Mouse (Mus musculus): Measurements from ENCODE around the gene Hgd. TPM values are rescaled to one million over a fixed set of nuclear protein-coding genes. Genes with fewer than 3 reads are reported as not detected.

The Hgd gene
- not detected in 4 replicates for total RNA-seq (2023; ENCODE audit: inconsistent age)

DNA sequence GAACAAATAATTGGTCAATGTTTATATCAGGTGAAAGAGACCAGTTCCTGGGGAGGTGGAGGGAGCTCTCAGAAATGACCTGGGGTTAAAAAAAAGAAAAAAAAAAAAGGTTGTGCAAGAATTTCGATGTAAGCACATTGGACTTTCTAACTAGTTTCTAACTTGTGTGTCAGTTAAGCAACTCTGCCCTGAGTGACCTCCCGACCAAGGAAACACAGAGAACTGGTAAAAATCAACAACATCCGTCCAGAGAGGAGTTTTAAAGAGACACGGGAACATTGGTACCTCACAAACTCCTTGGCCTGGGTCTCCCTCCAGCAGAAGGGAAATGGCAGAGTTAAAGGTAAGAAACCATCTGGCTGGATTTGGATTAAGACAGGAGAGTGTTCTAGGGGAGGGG is at the start of gene Hgd:
Gene Hgd (plus strand): TSS at position 160 of the 400 bp plus-strand sequence.

GRCm38 (mm10) chr16:37539611-37540580 is 40.1 kb upstream of the Hgd start, which contains the start of the genes Gtf2e1 and Rabl3:
Gtf2e1 (minus strand) TSS chr16:37539789.
Rabl3 (plus strand) TSS chr16:37539885.

DNA sequence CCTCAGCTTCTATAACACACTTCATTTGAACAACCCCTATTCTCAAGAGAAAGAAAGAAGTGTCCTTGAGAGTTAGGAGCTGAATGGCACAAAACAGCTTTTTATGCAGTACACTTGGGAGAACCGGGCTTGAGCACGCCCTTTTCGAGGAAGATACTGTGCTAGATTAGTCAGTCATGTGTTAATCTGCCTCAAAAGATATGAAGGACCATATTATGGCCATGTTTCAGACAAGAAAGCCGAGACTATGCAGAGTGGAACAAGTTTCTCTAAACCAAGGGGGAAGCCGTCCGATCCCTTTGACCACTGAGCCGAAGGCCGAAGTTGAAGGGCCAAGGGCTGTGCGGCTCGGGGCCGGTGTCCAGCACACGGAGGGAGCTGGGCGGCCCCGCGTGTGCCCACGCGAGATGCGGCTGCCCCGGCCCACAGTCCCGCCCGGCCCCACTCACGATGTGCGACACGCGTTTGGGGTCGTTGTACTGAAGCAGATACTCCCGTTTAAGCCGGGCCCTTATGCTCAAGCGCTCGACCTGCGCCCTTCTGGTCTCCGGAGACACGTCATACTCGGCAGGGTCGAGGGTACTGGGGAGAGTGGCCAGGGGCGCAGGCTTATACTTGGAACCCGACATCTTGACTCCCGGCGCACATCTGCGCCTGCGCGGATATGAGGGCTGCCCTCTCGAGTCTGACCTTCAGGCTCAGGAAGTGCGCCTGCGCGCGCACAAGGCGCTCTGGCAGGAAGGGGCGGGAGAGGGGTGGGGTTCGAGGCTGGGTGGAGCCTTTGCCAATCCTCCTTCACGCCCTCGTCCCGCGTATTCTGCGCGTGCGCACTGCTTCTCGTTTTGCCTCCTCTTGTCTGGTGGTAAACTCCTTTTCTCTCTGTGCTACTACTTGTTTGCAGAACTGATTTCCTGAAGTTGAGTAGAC is 74.0 kb downstream of the Hgd start, which contains the start of gene Ndufb4:
Gene Ndufb4 (minus strand): TSS at position 723 of the 927 bp plus-strand sequence.

Other genes starting within 250 kb of the Hgd start
- not detected in 4 replicates for gene Stxbp5l, start 195.2 kb upstream of the Hgd start, total RNA-seq (2023; ENCODE audit: inconsistent age)
- 17.4 to 18.3 TPM (median 17.9 TPM) in 4 replicates for gene Gtf2e1, start 40.4 kb upstream of the Hgd start, total RNA-seq (2023; ENCODE audit: inconsistent age)
- gene Rabl3, start 40.3 kb upstream of the Hgd start, total RNA-seq (2023; ENCODE audit: inconsistent age), result 14.4 to 19.3 TPM (median 15.4 TPM) in 4 replicates
- 28.3 to 39.4 TPM (median 33.2 TPM) in 4 replicates for gene Ndufb4, start 74.3 kb downstream of the Hgd start, total RNA-seq (2023; ENCODE audit: inconsistent age)
- gene Fstl1, start 196.7 kb downstream of the Hgd start, total RNA-seq (2023; ENCODE audit: inconsistent age), result 0.78 to 1.9 TPM (median 1.3 TPM) in 4 replicates